Mouse (Mus musculus): ENCODE measurements around the gene Rnf151.
A peak's percentile ranks its signal among the peaks of the same experiment; 100 is the strongest.

Gene Rnf151

GRCm38 (mm10) chr17:24717943-24718342 lies at the start of gene Rnf151, which contains the start of gene Rps2:
Gene Rnf151, minus strand, starts transcription at chr17:24718063.
Gene Rps2, plus strand, starts transcription at chr17:24718116.
- no peak for DNase-seq

- no peak for DNase-seq
Observed at GRCm38 (mm10) chr17:24766266-24766875, 48.5 kb upstream of the Rnf151 start.

GRCm38 (mm10) chr17:24765016-24765905 lies 47.4 kb upstream of the Rnf151 start:
- DNase-seq, result no peak

- no peak for DNase-seq
Observed at GRCm38 (mm10) chr17:24761121-24761520, 43.3 kb upstream of the Rnf151 start.

GRCm38 (mm10) chr17:24757394-24757793 lies 39.5 kb upstream of the Rnf151 start:
- no peak for DNase-seq

GRCm38 (mm10) chr17:24752415-24753394 lies 34.8 kb upstream of the Rnf151 start, which contains the start of gene Hs3st6:
Gene Hs3st6, plus strand, starts transcription at chr17:24752988.
- no peak for DNase-seq

- DNase-seq, result no peak
Observed at GRCm38 (mm10) chr17:24751528-24751927, 33.7 kb upstream of the Rnf151 start.

- no peak for DNase-seq
Observed at GRCm38 (mm10) chr17:24746986-24747385, 29.1 kb upstream of the Rnf151 start.

- no peak for DNase-seq
Observed at GRCm38 (mm10) chr17:24745526-24746497, 27.9 kb upstream of the Rnf151 start.

GRCm38 (mm10) chr17:24744381-24744780 lies 26.5 kb upstream of the Rnf151 start:
- DNase-seq, result no peak

GRCm38 (mm10) chr17:24743896-24744295 lies 26.0 kb upstream of the Rnf151 start:
- no peak for DNase-seq

- DNase-seq, result no peak
Observed at GRCm38 (mm10) chr17:24742307-24742706, 24.4 kb upstream of the Rnf151 start.

GRCm38 (mm10) chr17:24739926-24740325 lies 22.1 kb upstream of the Rnf151 start:
- DNase-seq, result no peak

- no peak for DNase-seq
Observed at GRCm38 (mm10) chr17:24738238-24738637, 20.4 kb upstream of the Rnf151 start.

- no peak for DNase-seq
Observed at GRCm38 (mm10) chr17:24737135-24737810, 19.4 kb upstream of the Rnf151 start.

GRCm38 (mm10) chr17:24736330-24737051 lies 18.6 kb upstream of the Rnf151 start, which contains the start of gene Msrb1:
Gene Msrb1, plus strand, starts transcription at chr17:24736642.
- peak; percentile 95 for DNase-seq

- DNase-seq, result no peak
Observed at GRCm38 (mm10) chr17:24735446-24735845, 17.6 kb upstream of the Rnf151 start.

- no peak for DNase-seq
Observed at GRCm38 (mm10) chr17:24734513-24734912, 16.6 kb upstream of the Rnf151 start.

- no peak for DNase-seq
Observed at GRCm38 (mm10) chr17:24733434-24734050, 15.7 kb upstream of the Rnf151 start.
